Mouse (Mus musculus): ENCODE measurements around the gene Rem2.

GRCm38 (mm10) chr14:54431334-54432077 is 44.4 kb upstream of the Rem2 start, which contains the start of gene Mmp14:
- TF ChIP-seq CTCF (IDR thresholded peaks at IDR 0.05; ENCODE audit: extremely low read depth, insufficient read depth, low read length) (0 out of 2 replicates have a peak, but pooled peaks have one; percentile 31), POLR2A (IDR thresholded peaks at IDR 0.05; ENCODE audit: extremely low read depth, insufficient read depth, low read length) (no peak)

Measured in cortical plate, adult 2 months (tissue).